Mouse (Mus musculus): Measurements from ENCODE around the gene Mab21l2.

DNA sequence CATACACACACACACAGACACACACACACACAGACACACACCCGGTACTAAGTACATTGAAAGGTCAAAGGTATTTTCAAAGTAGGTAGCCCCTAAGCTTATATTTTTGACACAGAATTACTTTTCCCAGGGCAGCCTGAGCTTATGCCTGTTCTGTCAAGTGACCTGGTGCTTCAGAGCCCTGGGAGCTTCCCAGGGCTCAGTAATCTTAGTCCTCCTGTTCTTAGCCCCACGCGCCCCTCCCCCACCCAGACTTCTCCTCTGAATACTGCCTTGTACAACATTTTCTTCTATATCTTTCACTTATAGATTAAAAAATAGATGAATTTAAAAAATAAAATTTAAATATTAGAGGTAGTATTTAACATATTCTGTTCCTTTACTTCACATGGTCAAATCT lies 3.6 kb downstream of the Mab21l2 start:
- TF ChIP-seq EP300 (IDR thresholded peaks at IDR 0.05; ENCODE audit: low read depth) = no peak
- TF ChIP-seq CTCF (IDR thresholded peaks at IDR 0.05; ENCODE audit: low read depth) = no peak

All from liver, postnatal 0 days (tissue).